In the genomic region with DNA sequence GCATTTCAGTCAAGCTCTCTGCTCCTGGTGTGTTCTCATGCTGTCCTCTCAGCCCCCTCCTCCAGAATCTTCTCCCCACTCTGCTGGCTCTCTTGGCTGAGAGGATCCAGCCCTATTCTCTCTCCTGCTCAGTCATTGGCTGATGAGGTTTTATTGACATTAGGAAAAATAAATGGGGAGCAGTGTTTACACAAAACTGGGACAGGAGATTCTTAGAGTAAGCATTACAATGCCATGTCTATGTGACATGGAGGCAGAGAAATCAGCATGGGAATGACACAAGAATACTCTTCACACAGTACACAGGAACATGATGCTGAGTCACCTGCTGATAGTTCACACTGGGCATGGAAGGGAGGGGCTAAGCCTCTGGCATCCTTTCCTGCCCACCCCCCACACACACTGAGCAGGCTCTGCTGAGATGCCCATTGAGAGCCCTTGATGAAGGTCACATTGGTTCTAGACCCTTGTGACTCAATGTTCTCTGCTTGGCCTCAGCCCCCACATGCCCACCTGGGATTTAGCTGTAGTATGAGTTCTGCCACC, we compare ENCODE assay signal across 17 mouse cellular contexts. TPM values are rescaled to one million over a fixed set of nuclear protein-coding genes. Genes with fewer than 3 reads are reported as not detected.
DNase-seq lines count a peak whose midpoint lies in the region; ATAC-seq lines count a peak whose summit lies in the region.
"Had no signal": no experiment of that assay in that cellular context is flagged by ENCODE, and none has a peak within 500 bp of the region (broad histone marks: within the 10 kb centered on the region; RNA-seq: fewer than 3 reads in every experiment).

No protein-coding gene starts in this region.

- no peak overlapping the region for H3K4me2 ChIP-seq in heart, embryonic 12.5 days
- H3K4me2 ChIP-seq in liver, embryonic 12.5 days: no peak overlapping the region
- H3K4me2 ChIP-seq: forebrain, embryonic 12.5 days; limb, embryonic 12.5 days; midbrain, embryonic 13.5 days had no signal

- H3K4me1 ChIP-seq in heart, embryonic 12.5 days (replicated peaks): peaks cover 52% of the 10 kb centered on the region
- H3K4me1 ChIP-seq in megakaryocyte, embryonic 14.5 days: peaks cover 91% of the 10 kb centered on the region
- H3K4me1 ChIP-seq in liver, embryonic 12.5 days: peaks cover 75% of the 10 kb centered on the region
- H3K4me1 ChIP-seq: limb, embryonic 12.5 days had no signal

- peaks cover 38% of the 10 kb centered on the region for H3K36me3 ChIP-seq in heart, embryonic 12.5 days
- peaks cover 65% of the 10 kb centered on the region for H3K36me3 ChIP-seq in megakaryocyte, embryonic 14.5 days (replicated peaks; ENCODE audit: low read length)
- H3K36me3 ChIP-seq in liver, embryonic 12.5 days: peaks cover 50% of the 10 kb centered on the region

- no peak for DNase-seq in heart, postnatal 14 days
- DNase-seq in embryo, embryonic 9.5 days (ENCODE audit: extremely low spot score): no peak
- DNase-seq in thymus, postnatal 36 days: no peak
- DNase-seq: cerebellum, adult 8-10 months; kidney, adult 8-10 months; kidney, postnatal 4 days; thymus, postnatal 4 days had no signal

- H3K4me3 ChIP-seq in heart, embryonic 12.5 days: no peak overlapping the region
- peak overlapping the region; percentile 80 for H3K4me3 ChIP-seq in megakaryocyte, embryonic 14.5 days (replicated peaks)
- no peak overlapping the region for H3K4me3 ChIP-seq in liver, embryonic 12.5 days
- H3K4me3 ChIP-seq: forebrain, embryonic 12.5 days; limb, embryonic 12.5 days; midbrain, embryonic 13.5 days; myocyte had no signal

- no peak overlapping the region for H3K27ac ChIP-seq in heart, embryonic 12.5 days (ENCODE audit: poor library complexity, severe bottlenecking)
- peak overlapping the region; percentile 49 for H3K27ac ChIP-seq in liver, embryonic 12.5 days
- H3K27ac ChIP-seq: forebrain, embryonic 12.5 days; limb, embryonic 12.5 days; midbrain, embryonic 13.5 days had no signal

- intact Hi-C loops in heart, postnatal 14 days (cut with DNase I): no loop called here

- no peaks in the 10 kb centered on the region for H3K27me3 ChIP-seq in heart, embryonic 12.5 days (replicated peaks)
- H3K27me3 ChIP-seq in megakaryocyte, embryonic 14.5 days (replicated peaks): no peaks in the 10 kb centered on the region
- H3K27me3 ChIP-seq in liver, embryonic 12.5 days (replicated peaks): no peaks in the 10 kb centered on the region
- H3K27me3 ChIP-seq: forebrain, embryonic 12.5 days; limb, embryonic 12.5 days; midbrain, embryonic 13.5 days had no signal

- H3K9ac ChIP-seq in heart, embryonic 12.5 days: no peak overlapping the region
- H3K9ac ChIP-seq in liver, embryonic 12.5 days: peak overlapping the region; percentile 5; the same call in 1 of the 2 replicates
- H3K9ac ChIP-seq: forebrain, embryonic 12.5 days; limb, embryonic 12.5 days; midbrain, embryonic 13.5 days had no signal

- peak; percentile 74 for ATAC-seq in heart, embryonic 12.5 days (ENCODE audit: insufficient number of reproducible peaks, low FRiP score)
- no peak for ATAC-seq in megakaryocyte, adult 5-6 weeks (ENCODE audit: poor library complexity, severe bottlenecking)
- ATAC-seq in liver, embryonic 12.5 days: peak; percentile 55; the same call in 1 of the 2 replicates
- ATAC-seq: hindbrain, embryonic 16.5 days; midbrain, embryonic 13.5 days had no signal

- H3K9me3 ChIP-seq in heart, embryonic 12.5 days (replicated peaks): no peaks in the 10 kb centered on the region
- H3K9me3 ChIP-seq in megakaryocyte, embryonic 14.5 days: no peaks in the 10 kb centered on the region
- H3K9me3 ChIP-seq in liver, embryonic 12.5 days (replicated peaks): no peaks in the 10 kb centered on the region
- H3K9me3 ChIP-seq: forebrain, embryonic 12.5 days; G1E; limb, embryonic 12.5 days; midbrain, embryonic 13.5 days had no signal

RNA-seq across cellular contexts. Expression of a gene that starts 43.8 kb away (rescaled TPM):
- 131 and 132 TPM in 2 replicates for polyA plus RNA-seq in heart, embryonic 12.5 days (2016; fragmentation: Nextera tagmentation; extraction: Ambion mirVana)
- 10 to 100 TPM; 23.9 to 28.8 TPM for total RNA-seq in heart, postnatal 14 days (2021)
- 9.3 and 14.0 TPM in 2 replicates for polyA plus RNA-seq in megakaryocyte, embryonic 14.5 days (2012; ENCODE audit: insufficient read depth, low replicate concordance)
- 39.5 and 46.9 TPM in 2 replicates for total RNA-seq in megakaryocyte, adult 5-6 weeks (2015)
- total RNA-seq in megakaryocyte, adult 5-6 weeks (2017): 74.0 and 91.2 TPM in 2 replicates
- 60.1 and 62.8 TPM in 2 replicates for polyA plus RNA-seq in liver, embryonic 12.5 days (2016; fragmentation: Nextera tagmentation; extraction: Ambion mirVana)

RNA-seq across cellular contexts. Expression of a gene that starts 44.0 kb away (rescaled TPM):
- 28.1 and 29.1 TPM in 2 replicates for polyA plus RNA-seq in heart, embryonic 12.5 days (2016; fragmentation: Nextera tagmentation; extraction: Ambion mirVana)
- 10 to 100 TPM; 27.8 to 32.8 TPM for total RNA-seq in heart, postnatal 14 days (2021)
- polyA plus RNA-seq in megakaryocyte, embryonic 14.5 days (2012; ENCODE audit: insufficient read depth, low replicate concordance): 63.5 and 70.1 TPM in 2 replicates
- 57.1 and 60.8 TPM in 2 replicates for total RNA-seq in megakaryocyte, adult 5-6 weeks (2015)
- total RNA-seq in megakaryocyte, adult 5-6 weeks (2017): 61.7 and 71.4 TPM in 2 replicates
- polyA plus RNA-seq in liver, embryonic 12.5 days (2016; fragmentation: Nextera tagmentation; extraction: Ambion mirVana): 13.5 and 13.8 TPM in 2 replicates

RNA-seq across cellular contexts. Expression of a gene that starts 50.1 kb away (rescaled TPM):
- polyA plus RNA-seq in heart, embryonic 12.5 days (2016; fragmentation: Nextera tagmentation; extraction: Ambion mirVana): 68.6 and 69.9 TPM in 2 replicates
- total RNA-seq in heart, postnatal 14 days (2021): 100 to 1,000 TPM in 1 of 2 experiments, 10 to 100 TPM in 1; 96.5 to 108 TPM
- polyA plus RNA-seq in megakaryocyte, embryonic 14.5 days (2012; ENCODE audit: insufficient read depth, low replicate concordance): 136 and 255 TPM in 2 replicates
- 124 and 135 TPM in 2 replicates for total RNA-seq in megakaryocyte, adult 5-6 weeks (2015)
- 167 and 180 TPM in 2 replicates for total RNA-seq in megakaryocyte, adult 5-6 weeks (2017)
- polyA plus RNA-seq in liver, embryonic 12.5 days (2016; fragmentation: Nextera tagmentation; extraction: Ambion mirVana): 60.2 and 61.1 TPM in 2 replicates

RNA-seq across cellular contexts. Expression of a gene that starts 54.5 kb away (rescaled TPM):
- 5.5 and 5.7 TPM in 2 replicates for polyA plus RNA-seq in heart, embryonic 12.5 days (2016; fragmentation: Nextera tagmentation; extraction: Ambion mirVana)
- 10 to 100 TPM; 10.4 to 10.7 TPM for total RNA-seq in heart, postnatal 14 days (2021)
- 79.6 and 103 TPM in 2 replicates for polyA plus RNA-seq in megakaryocyte, embryonic 14.5 days (2012; ENCODE audit: insufficient read depth, low replicate concordance)
- total RNA-seq in megakaryocyte, adult 5-6 weeks (2015): 8.7 and 8.9 TPM in 2 replicates
- 16.2 and 18.5 TPM in 2 replicates for total RNA-seq in megakaryocyte, adult 5-6 weeks (2017)
- 6.8 and 6.9 TPM in 2 replicates for polyA plus RNA-seq in liver, embryonic 12.5 days (2016; fragmentation: Nextera tagmentation; extraction: Ambion mirVana)
